Mouse (Mus musculus): ENCODE data around the gene Rnf128. TPM values are rescaled to one million over a fixed set of nuclear protein-coding genes. Genes with fewer than 3 reads are reported as not detected.
A peak's percentile ranks its signal among the peaks of the same experiment; 100 is the strongest.
"Not testable (repeated sequence)": the region's sequence is repeated elsewhere in the genome, so short reads cannot be mapped to it uniquely, and the experiment has no call there.

The Rnf128 gene
- 10 to 100 TPM; 12.1 to 14.3 TPM for total RNA-seq (2021)

- DNase-seq (ENCODE audit: low spot score in 2 of 2), result no peak
- intact Hi-C loops (cut with DNase I), result no loop called here
Observed at GRCm38 (mm10) chrX:139562925-139563461, at the start of gene Rnf128. TSS of gene Rnf128 (plus strand) at chrX:139563316.

- intact Hi-C loops (cut with DNase I), result no loop called here
- DNase-seq (ENCODE audit: low spot score in 2 of 2), result no peak
Observed at GRCm38 (mm10) chrX:139516156-139516555, 47.0 kb upstream of the Rnf128 start.

GRCm38 (mm10) chrX:139519251-139519650 lies 43.9 kb upstream of the Rnf128 start:
- DNase-seq (ENCODE audit: low spot score in 2 of 2), result no peak
- intact Hi-C loops (cut with DNase I), result no loop called here

- no peak for DNase-seq (ENCODE audit: low spot score in 2 of 2)
- intact Hi-C loops (cut with DNase I), result no loop called here
Observed at GRCm38 (mm10) chrX:139524303-139525091, 38.6 kb upstream of the Rnf128 start.

GRCm38 (mm10) chrX:139525724-139526123 lies 37.4 kb upstream of the Rnf128 start:
- DNase-seq (ENCODE audit: low spot score in 2 of 2), result no peak
- intact Hi-C loops (cut with DNase I), result no loop called here

- intact Hi-C loops (cut with DNase I), result no loop called here
- no peak for DNase-seq (ENCODE audit: low spot score in 2 of 2)
Observed at GRCm38 (mm10) chrX:139526984-139527383, 36.1 kb upstream of the Rnf128 start.

- intact Hi-C loops (cut with DNase I), result no loop called here
- no peak for DNase-seq (ENCODE audit: low spot score in 2 of 2)
Observed at GRCm38 (mm10) chrX:139529678-139530077, 33.4 kb upstream of the Rnf128 start.

GRCm38 (mm10) chrX:139532293-139532692 lies 30.8 kb upstream of the Rnf128 start:
- no peak for DNase-seq (ENCODE audit: low spot score in 2 of 2)
- intact Hi-C loops (cut with DNase I), result no loop called here

GRCm38 (mm10) chrX:139537641-139538397 lies 25.3 kb upstream of the Rnf128 start:
- intact Hi-C loops (cut with DNase I), result no loop called here
- no peak for DNase-seq (ENCODE audit: low spot score in 2 of 2)

GRCm38 (mm10) chrX:139543726-139544125 lies 19.4 kb upstream of the Rnf128 start:
- intact Hi-C loops (cut with DNase I), result no loop called here
- no peak for DNase-seq (ENCODE audit: low spot score in 2 of 2)

GRCm38 (mm10) chrX:139550456-139550855 lies 12.7 kb upstream of the Rnf128 start:
- DNase-seq (ENCODE audit: low spot score in 2 of 2), result no peak

GRCm38 (mm10) chrX:139552090-139552489 lies 11.0 kb upstream of the Rnf128 start:
- intact Hi-C loops (cut with DNase I), result no loop called here
- no peak for DNase-seq (ENCODE audit: low spot score in 2 of 2)

More at GRCm38 (mm10) chrX:139550456-139550855, 12.7 kb upstream of the Rnf128 start:
- intact Hi-C loops (cut with DNase I), result no loop called here

GRCm38 (mm10) chrX:139562255-139562924 lies 726 bp upstream of the Rnf128 start:
- intact Hi-C loops (cut with DNase I), result no loop called here

GRCm38 (mm10) chrX:139570054-139570453 lies 6.9 kb downstream of the Rnf128 start:
- intact Hi-C loops (cut with DNase I), result no loop called here
- no peak for DNase-seq (ENCODE audit: low spot score in 2 of 2)

More at GRCm38 (mm10) chrX:139562255-139562924, 726 bp upstream of the Rnf128 start:
- no peak for DNase-seq (ENCODE audit: low spot score in 2 of 2)

- intact Hi-C loops (cut with DNase I), result no loop called here
- DNase-seq (ENCODE audit: low spot score in 2 of 2), result no peak
Observed at GRCm38 (mm10) chrX:139578649-139579278, 15.6 kb downstream of the Rnf128 start.

- DNase-seq (ENCODE audit: low spot score in 2 of 2), result no peak
- intact Hi-C loops (cut with DNase I), result no loop called here
Observed at GRCm38 (mm10) chrX:139583616-139584015, 20.5 kb downstream of the Rnf128 start.

GRCm38 (mm10) chrX:139586676-139587075 lies 23.6 kb downstream of the Rnf128 start:
- intact Hi-C loops (cut with DNase I); DNase-seq (ENCODE audit: low spot score in 2 of 2): not testable (repeated sequence)

- no peak for DNase-seq (ENCODE audit: low spot score in 2 of 2)
- intact Hi-C loops (cut with DNase I), result no loop called here
Observed at GRCm38 (mm10) chrX:139596404-139596803, 33.3 kb downstream of the Rnf128 start.

GRCm38 (mm10) chrX:139610033-139610764 lies 47.1 kb downstream of the Rnf128 start:
- DNase-seq (ENCODE audit: low spot score in 2 of 2), result peak; percentile 75 to 81
- intact Hi-C loops (cut with DNase I), result no loop called here
